Mouse (Mus musculus) limb, embryonic 10.5 days (tissue): Measurements from ENCODE around the gene Eef2k. TPM values are rescaled to one million over a fixed set of nuclear protein-coding genes. Genes with fewer than 3 reads are reported as not detected.
"Not testable (repeated sequence)": the region's sequence is repeated elsewhere in the genome, so short reads cannot be mapped to it uniquely, and the experiment has no call there.

Experiments
- DNase-seq: peaks from one replicate; pipeline ENCODE4 v3.0.0-alpha.2; 2017; ENCODE audit warnings: low spot score
- H3K27ac ChIP-seq: fragments of 300-500 bp; sonication (generic); 2 replicates; pipeline ENCODE4 v1.5.1; 2016; ENCODE audit warnings: mild to moderate bottlenecking
- H3K27me3 ChIP-seq: fragments of 300-500 bp; sonication (generic); 2 replicates; pipeline ENCODE4 v1.6.1; 2016; ENCODE audit warnings: low read depth, mild to moderate bottlenecking; ENCODE audit not compliant: poor library complexity, severe bottlenecking
- H3K36me3 ChIP-seq: fragments of 300-500 bp; sonication (generic); 2 replicates; pipeline ENCODE4 v1.6.1; 2016; ENCODE audit warnings: mild to moderate bottlenecking, moderate library complexity
- H3K4me1 ChIP-seq: fragments of 300-500 bp; sonication (generic); 2 replicates; pipeline ENCODE4 v1.6.1; 2016
- H3K4me3 ChIP-seq: fragments of 300-500 bp; sonication (generic); 2 replicates; pipeline ENCODE4 v1.5.1; 2016; ENCODE audit warnings: mild to moderate bottlenecking, moderate library complexity
- H3K9me3 ChIP-seq: fragments of 300-500 bp; sonication (generic); replicated peaks from 2 replicates; pipeline ENCODE4 v1.6.1; 2016; ENCODE audit warnings: mild to moderate bottlenecking
- WGBS: fragments of 180-500 bp; shearing (Covaris S2); methylation state at CpG from one replicate; pipeline ENCODE4 v1.1.7; 2016; 5-methylcytosine and 5-hydroxymethylcytosine counted together
- polyA plus RNA-seq: library from polyadenylated mRNA; unstranded; fragments of >200 nt; fragmentation: Nextera tagmentation; extraction: Ambion mirVana; gene quantifications from 2 replicates; pipeline ENCODE4 v1.2.1, GENCODE M21; 2016

The Eef2k gene
- polyA plus RNA-seq, 1 experiment from 2014 or later = 21.3 TPM

GRCm38 (mm10) chr7:120936522-120936921 is 93.9 kb downstream of the Eef2k start:
- Histone ChIP-seq H3K4me3 (no peak overlapping the region), H3K27ac (no peak overlapping the region), H3K36me3 (peaks cover 100% of the 10 kb centered on the region), H3K27me3 (no peaks in the 10 kb centered on the region), H3K9me3 (no peaks in the 10 kb centered on the region), H3K4me1 (no peaks in the 10 kb centered on the region)
- 90% methylated on average over 4 of the region's 4 CpGs for WGBS
- no peak for DNase-seq

GRCm38 (mm10) chr7:120938206-120938605 is 95.6 kb downstream of the Eef2k start:
- H3K27me3 ChIP-seq = no peaks in the 10 kb centered on the region
- DNase-seq = no peak
- H3K4me1 ChIP-seq = no peaks in the 10 kb centered on the region
- no peak overlapping the region for H3K27ac ChIP-seq
- H3K36me3 ChIP-seq = peaks cover 100% of the 10 kb centered on the region
- 92% methylated on average over 9 of the region's 9 CpGs for WGBS
- H3K4me3 ChIP-seq = no peak overlapping the region
- no peaks in the 10 kb centered on the region for H3K9me3 ChIP-seq

GRCm38 (mm10) chr7:120940343-120940742 is 97.7 kb downstream of the Eef2k start:
- H3K4me1 ChIP-seq = no peaks in the 10 kb centered on the region
- WGBS = 93% methylated on average over 12 of the region's 12 CpGs
- H3K36me3 ChIP-seq = peaks cover 98% of the 10 kb centered on the region

DNA sequence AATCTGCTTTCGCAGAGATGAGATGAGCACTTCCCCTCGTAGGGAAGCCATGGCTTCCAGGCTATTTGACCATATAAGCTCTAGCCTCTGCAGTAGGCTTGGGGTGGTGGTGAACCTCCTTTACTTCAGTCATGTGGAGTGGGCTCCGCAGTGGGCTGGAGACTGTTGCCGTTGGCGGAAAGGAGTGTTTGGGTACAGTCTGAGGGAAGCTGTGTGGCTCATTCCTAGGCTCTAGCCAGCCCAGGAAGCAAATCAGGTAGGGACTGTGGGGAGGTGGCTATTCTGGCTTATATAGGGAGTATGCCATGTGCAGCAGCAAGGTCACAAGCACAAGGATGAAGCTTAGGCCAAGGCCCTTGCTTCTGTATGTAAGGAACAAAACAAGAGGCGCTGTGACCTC is 98.6 kb downstream of the Eef2k start:
- Histone ChIP-seq H3K27ac (no peak overlapping the region), H3K4me3 (no peak overlapping the region), H3K36me3 (peaks cover 97% of the 10 kb centered on the region), H3K27me3 (no peaks in the 10 kb centered on the region), H3K9me3 (no peaks in the 10 kb centered on the region), H3K4me1 (no peaks in the 10 kb centered on the region)
- WGBS = 93% methylated on average over 6 of the region's 6 CpGs
- no peak for DNase-seq

More at GRCm38 (mm10) chr7:120940343-120940742, 97.7 kb downstream of the Eef2k start:
- no peak overlapping the region for H3K27ac ChIP-seq
- H3K9me3 ChIP-seq = no peaks in the 10 kb centered on the region
- H3K4me3 ChIP-seq = no peak overlapping the region
- no peaks in the 10 kb centered on the region for H3K27me3 ChIP-seq
- no peak for DNase-seq

DNA sequence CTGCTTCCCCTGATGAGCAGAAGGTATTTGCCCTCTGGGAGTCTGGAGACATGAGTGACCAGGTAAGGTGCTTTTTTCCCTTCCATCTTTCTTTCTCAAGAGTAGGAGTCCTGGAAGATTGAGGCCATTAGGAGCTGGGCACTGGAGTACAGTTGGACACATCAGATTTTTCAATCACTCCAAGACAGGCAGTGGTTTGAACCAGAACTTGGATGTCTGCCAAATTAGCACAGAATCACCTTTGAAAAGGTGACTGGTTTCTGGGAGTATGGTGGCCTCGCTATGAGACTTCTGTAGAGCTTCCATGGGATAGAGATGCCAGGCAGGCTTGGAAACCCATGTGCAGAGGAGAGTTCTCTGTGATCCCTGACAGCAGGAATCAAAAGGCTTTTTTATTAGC is 99.9 kb downstream of the Eef2k start:
- Histone ChIP-seq H3K4me3 (no peak overlapping the region), H3K4me1 (no peaks in the 10 kb centered on the region), H3K27ac (no peak overlapping the region), H3K9me3 (no peaks in the 10 kb centered on the region), H3K27me3 (no peaks in the 10 kb centered on the region), H3K36me3 (peaks cover 91% of the 10 kb centered on the region)
- WGBS = 94% methylated on average over 1 of the region's 1 CpGs
- no peak for DNase-seq

DNA sequence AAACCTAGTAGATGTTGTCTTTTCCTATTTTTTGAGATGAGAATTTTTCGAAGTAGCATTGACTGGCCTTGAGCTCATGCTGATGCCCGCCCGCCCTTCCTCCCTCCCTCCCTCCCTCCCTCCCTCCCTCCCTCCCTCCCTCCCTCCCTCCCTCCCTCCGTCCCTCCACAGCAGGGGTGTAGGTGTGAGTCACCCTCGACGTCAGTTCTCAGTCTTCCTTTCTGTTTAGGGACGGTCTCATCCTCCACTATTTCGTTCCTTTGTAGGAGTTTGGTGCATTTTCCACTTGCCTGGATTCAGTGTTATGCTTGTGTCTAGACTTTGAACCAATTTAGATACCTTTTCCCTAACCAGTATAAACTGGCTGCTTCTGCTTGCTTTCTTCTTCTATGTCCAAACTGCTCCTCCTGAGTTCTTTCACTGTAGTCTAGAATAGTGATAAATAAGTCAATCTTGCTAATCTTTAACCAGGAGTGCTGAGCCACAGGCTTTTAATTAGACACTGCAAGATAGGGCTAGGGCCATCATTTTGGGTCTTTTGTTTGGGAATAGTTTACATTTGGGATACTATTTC is 101.4 kb downstream of the Eef2k start:
- WGBS = 80% methylated on average over 8 of the region's 8 CpGs
- H3K27ac ChIP-seq = no peak overlapping the region
- no peaks in the 10 kb centered on the region for H3K4me1 ChIP-seq
- no peak overlapping the region for H3K4me3 ChIP-seq
- no peaks in the 10 kb centered on the region for H3K27me3 ChIP-seq
- H3K36me3 ChIP-seq = peaks cover 89% of the 10 kb centered on the region
- no peaks in the 10 kb centered on the region for H3K9me3 ChIP-seq
- DNase-seq = no peak

- WGBS = 88% methylated on average over 7 of the region's 7 CpGs
- not testable (repeated sequence) for H3K27ac ChIP-seq, H3K27me3 ChIP-seq, H3K4me3 ChIP-seq, H3K4me1 ChIP-seq, H3K9me3 ChIP-seq, DNase-seq
- peaks cover 47% of the 10 kb centered on the region for H3K36me3 ChIP-seq
These were observed 111.0 kb downstream of the Eef2k start for GRCm38 (mm10) chr7:120953591-120953990.

Other genes with a start within 250 kb of the Eef2k start
- gene Uqcrc2, start 207.7 kb upstream of the Eef2k start, polyA plus RNA-seq = 187 and 190 TPM in 2 replicates
- 0.36 and 0.46 TPM in 2 replicates for gene Pdzd9, start 172.5 kb upstream of the Eef2k start, polyA plus RNA-seq
- 13.5 and 13.9 TPM in 2 replicates for gene Mosmo, start 165.2 kb upstream of the Eef2k start, polyA plus RNA-seq
- gene Vwa3a, start 103.5 kb upstream of the Eef2k start, polyA plus RNA-seq = 0.05 and 0.13 TPM in 2 replicates
- gene Gm5737, start 30.5 kb upstream of the Eef2k start, polyA plus RNA-seq = not detected in 2 replicates
- 46.1 and 50.7 TPM in 2 replicates for gene Polr3e, start 74.9 kb downstream of the Eef2k start, polyA plus RNA-seq
- 11.5 and 12.8 TPM in 2 replicates for gene Cdr2, start 139.5 kb downstream of the Eef2k start, polyA plus RNA-seq
- gene Mfsd13b, start 139.7 kb downstream of the Eef2k start, polyA plus RNA-seq = 0.13 and 0.20 TPM in 2 replicates
- gene Mettl9, start 191.6 kb downstream of the Eef2k start, polyA plus RNA-seq = 205 and 223 TPM in 2 replicates
- 0.65 and 1.1 TPM in 2 replicates for gene Igsf6, start 231.7 kb downstream of the Eef2k start, polyA plus RNA-seq
- not detected in 2 replicates for gene Otoa, start 238.8 kb downstream of the Eef2k start, polyA plus RNA-seq